Mouse (Mus musculus) gastrocnemius, postnatal 36 days (tissue): ENCODE data around the gene Plbd1. TPM values are rescaled to one million over a fixed set of nuclear protein-coding genes. Genes with fewer than 3 reads are reported as not detected.
A peak's percentile ranks its signal among the peaks of the same experiment; 100 is the strongest.

Experiments
- DNase-seq, 2 experiments: peaks; one replicate each; pipeline ENCODE4 v3.0.0; 2022
- intact Hi-C: fragments of 180-260 bp; cut with DNase I; formaldehyde crosslinking; loops from one replicate; pipeline ENCODE4 v1.15.1; 2025
- long read RNA-seq, 2 experiments: library from polyadenylated mRNA; stranded (forward); transcript quantifications; one replicate each; pipeline ENCODE4 v2.0.0; 2021
- total RNA-seq, 2 experiments: library from RNA; stranded (reverse); gene quantifications; 2 replicates each; pipeline ENCODE4 v1.2.3; 2021

Gene Plbd1
- 10 to 100 TPM; 13.7 to 16.8 TPM for total RNA-seq
- long read RNA-seq, experiment 1, transcript Plbd1-201 (11 exons, 2,010 nt), result major isoform, 10 of 14 reads
- long read RNA-seq, experiment 1, partial matches to known transcripts, result 4 of 14 reads
- long read RNA-seq, experiment 1, other reads (novel, unspliced or antisense), result 0 of 14 reads
- long read RNA-seq, experiment 2, transcript Plbd1-201 (11 exons, 2,010 nt), result major isoform, 17 of 23 reads
- long read RNA-seq, experiment 2, partial matches to known transcripts, result 6 of 23 reads
- long read RNA-seq, experiment 2, other reads (novel, unspliced or antisense), result 0 of 23 reads

- peak; percentile 64 to 75 for DNase-seq
- intact Hi-C loops, result no loop called here
Measured at GRCm38 (mm10) chr6:136661706-136662016, at the start of gene Plbd1. Plbd1 (minus strand) TSS chr6:136661928.

- intact Hi-C loops, result no loop called here
- no peak for DNase-seq
Measured at GRCm38 (mm10) chr6:136710408-136710807, 48.7 kb upstream of the Plbd1 start.

- no peak for DNase-seq
- intact Hi-C loops, result no loop called here
Measured at GRCm38 (mm10) chr6:136708597-136708996, 46.9 kb upstream of the Plbd1 start.

GRCm38 (mm10) chr6:136701878-136702277, 40.1 kb upstream of the Plbd1 start:
- no peak for DNase-seq
- intact Hi-C loops, result no loop called here

GRCm38 (mm10) chr6:136701185-136701584, 39.5 kb upstream of the Plbd1 start:
- DNase-seq, result no peak
- intact Hi-C loops, result no loop called here

GRCm38 (mm10) chr6:136691314-136691713, 29.6 kb upstream of the Plbd1 start:
- intact Hi-C loops, result no loop called here
- no peak for DNase-seq

GRCm38 (mm10) chr6:136690527-136690926, 28.8 kb upstream of the Plbd1 start:
- intact Hi-C loops, result no loop called here
- DNase-seq, result no peak

- DNase-seq, result no peak
Measured at GRCm38 (mm10) chr6:136689790-136690413, 28.2 kb upstream of the Plbd1 start.

GRCm38 (mm10) chr6:136685433-136685832, 23.7 kb upstream of the Plbd1 start:
- no peak for DNase-seq
- intact Hi-C loops, result no loop called here

More at GRCm38 (mm10) chr6:136689790-136690413, 28.2 kb upstream of the Plbd1 start:
- intact Hi-C loops, result no loop called here

- DNase-seq, result no peak
- intact Hi-C loops, result no loop called here
Measured at GRCm38 (mm10) chr6:136683410-136684334, 21.9 kb upstream of the Plbd1 start.

GRCm38 (mm10) chr6:136679381-136679780, 17.7 kb upstream of the Plbd1 start:
- no peak for DNase-seq
- intact Hi-C loops, result no loop called here

- intact Hi-C loops, result no loop called here
- no peak for DNase-seq
Measured at GRCm38 (mm10) chr6:136674935-136675334, 13.2 kb upstream of the Plbd1 start.

GRCm38 (mm10) chr6:136672467-136672866, 10.7 kb upstream of the Plbd1 start:
- peak; percentile 10 to 20 for DNase-seq

GRCm38 (mm10) chr6:136669274-136669673, 7.5 kb upstream of the Plbd1 start:
- intact Hi-C loops, result no loop called here
- no peak for DNase-seq

More at GRCm38 (mm10) chr6:136672467-136672866, 10.7 kb upstream of the Plbd1 start:
- intact Hi-C loops, result no loop called here

- intact Hi-C loops, result no loop called here
- DNase-seq, result no peak
Measured at GRCm38 (mm10) chr6:136668266-136668986, 6.7 kb upstream of the Plbd1 start.

- intact Hi-C loops, result no loop called here
- no peak for DNase-seq
Measured at GRCm38 (mm10) chr6:136662063-136662462, 335 bp upstream of the Plbd1 start.

- intact Hi-C loops, result no loop called here
- no peak for DNase-seq
Measured at GRCm38 (mm10) chr6:136660831-136661705, 660 bp downstream of the Plbd1 start.

- intact Hi-C loops, result no loop called here
- DNase-seq, result no peak
Measured at GRCm38 (mm10) chr6:136659226-136659625, 2.5 kb downstream of the Plbd1 start.

- intact Hi-C loops, result no loop called here
- no peak for DNase-seq
Measured at GRCm38 (mm10) chr6:136658303-136658702, 3.4 kb downstream of the Plbd1 start.

- intact Hi-C loops, result no loop called here
Measured at GRCm38 (mm10) chr6:136655786-136656185, 5.9 kb downstream of the Plbd1 start.

More at GRCm38 (mm10) chr6:136655786-136656185, 5.9 kb downstream of the Plbd1 start:
- DNase-seq, result no peak
